Mouse (Mus musculus) thymus, adult 2 months (tissue): ENCODE data around the gene Slc39a11. TPM values are rescaled to one million over a fixed set of nuclear protein-coding genes. Genes with fewer than 3 reads are reported as not detected.
A peak's percentile ranks its signal among the peaks of the same experiment; 100 is the strongest.

Experiments used
- DNase-seq: peaks from one replicate; pipeline ENCODE4 v3.0.0; 2021
- H3K27ac ChIP-seq: fragments of 200-500 bp; 2 replicates; pipeline ENCODE4 v1.5.1; 2012; ENCODE audit warnings: low read length, control low read depth; ENCODE audit not compliant: control insufficient read depth, insufficient read depth
- H3K27me3 ChIP-seq: fragments of 200-500 bp; 2 replicates; pipeline ENCODE4 v1.6.1; 2012; ENCODE audit warnings: mild to moderate bottlenecking, low read length, moderate library complexity, mixed read lengths; ENCODE audit not compliant: control insufficient read depth, insufficient read depth
- H3K36me3 ChIP-seq: fragments of 200-500 bp; 2 replicates; pipeline ENCODE4 v1.6.1; 2012; ENCODE audit warnings: mild to moderate bottlenecking, low read length, moderate library complexity; ENCODE audit not compliant: control insufficient read depth, insufficient read depth
- H3K4me1 ChIP-seq: fragments of 200-500 bp; replicated peaks from 2 replicates; pipeline ENCODE4 v1.6.1; 2012; ENCODE audit warnings: low read length; ENCODE audit not compliant: control insufficient read depth, insufficient read depth
- H3K4me3 ChIP-seq: fragments of 200-500 bp; 2 replicates; pipeline ENCODE4 v1.5.1; 2012; ENCODE audit warnings: mild to moderate bottlenecking, low read length, control low read depth, moderate library complexity; ENCODE audit not compliant: control insufficient read depth, insufficient read depth
- CTCF ChIP-seq: fragments of 200-500 bp; IDR thresholded peaks from 2 replicates; pipeline ENCODE4 v1.5.1; 2012; ENCODE audit warnings: mild to moderate bottlenecking, control low read depth, low read length, moderate library complexity, borderline replicate concordance; ENCODE audit not compliant: control insufficient read depth, poor library complexity, insufficient read depth; ENCODE audit errors: extremely low read depth
- POLR2A ChIP-seq: fragments of 200-500 bp; IDR thresholded peaks from 2 replicates; pipeline ENCODE4 v1.6.1; 2012; ENCODE audit warnings: mild to moderate bottlenecking, low read length, control low read depth, moderate library complexity; ENCODE audit not compliant: control insufficient read depth, poor library complexity, insufficient read depth; ENCODE audit errors: extremely low read depth
- WGBS: fragments of 180-500 bp; shearing (Covaris S2); methylation state at CpG from one replicate; pipeline ENCODE4 v1.1.7; 2018; 5-methylcytosine and 5-hydroxymethylcytosine counted together
- polyA plus RNA-seq: library from polyadenylated mRNA; depleted of rRNA; stranded (reverse); fragments of >200 nt; gene quantifications from 2 replicates; pipeline ENCODE4 v1.2.3, GENCODE M21; 2012

The Slc39a11 gene
- polyA plus RNA-seq, 1 experiment = 18.0 TPM

- DNase-seq = peak; percentile 85
- Histone ChIP-seq H3K27me3 (no peaks in the 10 kb centered on the region; the same call in 1 of the 2 replicates), H3K36me3 (no peaks in the 10 kb centered on the region), H3K27ac (no peak within 1 kb of the TSS), H3K4me1 (peaks cover 68% of the 10 kb centered on the region), H3K4me3 (peak within 1 kb of the TSS; percentile 58)
- under 1% methylated on average over 54 of the region's 54 CpGs for WGBS
- TF ChIP-seq POLR2A (peak; percentile 2; the same call in 1 of the 2 replicates), CTCF (no peak)
Measured at GRCm38 (mm10) chr11:113618672-113619419, 31.0 kb downstream of the Slc39a11 start, which contains the start of gene Sstr2. Gene Sstr2, plus strand, starts transcription at chr11:113619342.

GRCm38 (mm10) chr11:113618303-113618671 is 31.6 kb downstream of the Slc39a11 start:
- 3% methylated on average over 4 of the region's 4 CpGs for WGBS
- DNase-seq = no peak

GRCm38 (mm10) chr11:113617132-113617911 is 32.6 kb downstream of the Slc39a11 start:
- Histone ChIP-seq H3K36me3 (no peaks in the 10 kb centered on the region), H3K27me3 (no peaks in the 10 kb centered on the region; the same call in 1 of the 2 replicates), H3K27ac (no peak overlapping the region), H3K4me3 (no peak overlapping the region), H3K4me1 (peaks cover 66% of the 10 kb centered on the region)
- no peak for TF ChIP-seq POLR2A
- no peak for TF ChIP-seq CTCF
- 53% methylated on average over 14 of the region's 14 CpGs for WGBS
- DNase-seq = peak; percentile 83

More at GRCm38 (mm10) chr11:113618303-113618671, 31.6 kb downstream of the Slc39a11 start:
- Histone ChIP-seq H3K27me3 (no peaks in the 10 kb centered on the region; the same call in 1 of the 2 replicates), H3K27ac (no peak overlapping the region), H3K4me3 (peak overlapping the region; percentile 58), H3K36me3 (no peaks in the 10 kb centered on the region), H3K4me1 (peaks cover 69% of the 10 kb centered on the region)
- no peak for TF ChIP-seq CTCF
- TF ChIP-seq POLR2A = no peak

- peak; percentile 56 for DNase-seq
- H3K4me3 ChIP-seq = no peak overlapping the region
- H3K27me3 ChIP-seq = no peaks in the 10 kb centered on the region
- no peaks in the 10 kb centered on the region for H3K36me3 ChIP-seq
- 10% methylated on average over 6 of the region's 6 CpGs for WGBS
- peaks cover 60% of the 10 kb centered on the region for H3K4me1 ChIP-seq
- TF ChIP-seq POLR2A (no peak), CTCF (no peak)
- peak overlapping the region; percentile 85 for H3K27ac ChIP-seq
Measured at GRCm38 (mm10) chr11:113614476-113614875, 35.4 kb downstream of the Slc39a11 start.

- Histone ChIP-seq H3K36me3 (no peaks in the 10 kb centered on the region), H3K27ac (peak overlapping the region; percentile 81), H3K27me3 (no peaks in the 10 kb centered on the region), H3K4me1 (peaks cover 36% of the 10 kb centered on the region), H3K4me3 (peak overlapping the region; percentile 30)
- DNase-seq = peak; percentile 76
- 10% methylated on average over 24 of the region's 24 CpGs for WGBS
- TF ChIP-seq POLR2A (no peak; the same call in 1 of the 2 replicates), CTCF (peak; percentile 90; the same call in 1 of the 2 replicates)
Measured at GRCm38 (mm10) chr11:113611664-113612611, 37.9 kb downstream of the Slc39a11 start.
